Mouse (Mus musculus): ENCODE measurements around the gene Csk.

Gene Csk

DNA sequence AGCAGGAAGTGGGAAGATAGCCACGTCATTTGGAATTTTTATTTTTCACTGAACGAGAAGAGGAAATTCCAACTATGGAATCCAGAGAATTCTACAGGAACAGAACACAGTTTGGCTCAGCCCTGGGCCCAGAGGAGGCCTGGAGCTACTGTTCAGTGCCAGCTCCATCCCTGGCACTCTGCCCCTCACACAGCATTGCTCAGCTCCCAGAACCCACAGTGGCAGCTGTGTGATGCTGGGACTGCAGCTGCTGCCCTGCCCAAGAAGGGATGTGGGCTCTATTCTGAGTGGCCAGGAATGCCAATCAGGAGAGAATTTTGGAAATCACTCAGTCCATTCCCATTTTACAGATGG is 52.1 kb downstream of the Csk start:
- no peak for DNase-seq (ENCODE audit: low spot score)

DNA sequence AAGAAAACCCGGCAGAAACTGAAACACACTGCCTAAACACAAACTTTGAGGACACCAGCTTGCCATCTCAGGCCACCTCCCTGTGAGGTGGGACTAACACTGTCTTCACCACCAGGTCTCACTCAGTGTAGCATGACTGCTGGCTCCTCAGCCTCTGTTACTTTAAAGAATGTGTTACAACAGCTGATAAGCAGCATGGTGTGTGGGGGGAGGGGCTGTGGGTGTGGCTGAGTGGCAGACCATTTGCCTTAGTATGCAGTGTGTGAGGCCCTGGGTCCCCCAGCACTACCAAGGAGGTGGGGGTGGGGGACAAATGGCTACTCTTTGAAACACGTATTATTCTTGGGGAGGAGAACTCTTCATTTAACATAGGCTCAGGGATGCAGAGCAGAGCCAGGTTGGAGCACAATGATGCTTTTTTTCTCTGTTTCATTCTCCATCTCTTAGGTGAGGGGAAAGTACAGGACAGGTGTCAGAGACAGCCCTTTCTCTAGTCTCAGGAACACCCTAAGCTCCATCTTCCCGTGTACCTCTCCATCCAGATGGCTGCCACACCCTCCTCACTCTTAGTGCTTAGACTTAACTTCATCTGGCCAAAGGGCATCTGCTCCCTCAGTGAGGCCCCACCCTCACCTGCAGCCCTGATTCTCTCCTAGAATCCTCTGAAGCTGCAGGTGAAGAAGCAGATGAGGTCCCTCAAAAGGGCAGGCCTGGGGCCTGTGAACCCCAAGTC is 52.6 kb downstream of the Csk start:
- no peak for DNase-seq (ENCODE audit: low spot score)

DNA sequence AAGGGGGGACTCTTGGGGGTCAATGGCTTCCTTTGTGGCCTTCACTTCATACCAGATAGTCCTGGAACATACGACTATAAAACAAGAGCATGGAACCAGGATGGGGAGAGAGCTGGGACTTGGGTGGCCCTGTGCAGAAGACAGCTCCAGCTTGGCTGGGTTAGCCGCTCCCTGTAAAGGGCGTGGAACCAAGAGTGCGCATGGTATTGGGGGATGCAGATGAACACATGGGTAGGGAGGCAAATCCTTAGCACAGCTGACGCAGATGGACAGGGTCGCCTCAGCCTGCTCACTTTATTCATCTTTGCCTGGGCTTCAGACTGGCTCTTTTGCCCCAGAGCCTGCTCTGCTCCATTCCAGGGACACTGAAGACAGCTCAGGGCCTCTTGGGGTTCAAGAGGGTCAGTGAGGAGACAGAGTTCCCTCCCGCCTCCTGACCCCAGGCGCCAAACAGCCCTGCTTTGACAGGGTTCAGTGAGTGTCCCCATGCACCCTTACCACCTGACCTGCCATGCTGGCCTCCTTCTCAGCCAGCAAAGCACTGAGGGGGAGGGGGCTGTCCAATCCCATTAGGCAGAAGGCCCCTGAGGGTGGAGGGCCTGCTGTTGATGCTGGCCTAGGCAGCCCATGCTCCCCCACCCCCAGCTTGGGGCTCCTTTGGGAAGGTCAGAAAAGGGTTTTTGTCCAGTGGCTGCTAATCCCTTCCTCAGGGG is 54.4 kb downstream of the Csk start:
- DNase-seq (ENCODE audit: low spot score), result no peak

DNA sequence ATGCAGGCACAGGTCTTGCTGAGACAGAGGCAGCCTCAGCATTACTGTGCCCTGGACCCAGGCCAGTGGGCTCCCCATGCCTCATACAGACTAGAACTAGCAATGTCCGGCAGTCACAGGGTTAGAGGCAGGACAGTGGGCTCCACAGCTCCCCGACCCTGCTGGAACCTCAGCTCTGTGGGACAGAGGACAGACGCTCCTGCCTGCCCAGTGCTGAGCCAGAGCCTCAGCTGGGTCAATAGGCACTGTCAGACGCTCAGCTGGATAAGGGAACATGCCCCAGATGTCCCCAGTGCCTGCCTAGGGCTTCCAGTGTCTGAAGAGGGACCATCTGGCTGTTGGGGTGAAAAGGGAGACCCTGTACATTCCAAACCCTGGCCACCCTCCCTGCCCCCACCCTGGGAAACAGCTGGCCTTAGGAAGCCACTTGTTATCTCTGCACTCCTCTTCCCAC is 55.5 kb downstream of the Csk start:
- no peak for DNase-seq (ENCODE audit: low spot score)

DNA sequence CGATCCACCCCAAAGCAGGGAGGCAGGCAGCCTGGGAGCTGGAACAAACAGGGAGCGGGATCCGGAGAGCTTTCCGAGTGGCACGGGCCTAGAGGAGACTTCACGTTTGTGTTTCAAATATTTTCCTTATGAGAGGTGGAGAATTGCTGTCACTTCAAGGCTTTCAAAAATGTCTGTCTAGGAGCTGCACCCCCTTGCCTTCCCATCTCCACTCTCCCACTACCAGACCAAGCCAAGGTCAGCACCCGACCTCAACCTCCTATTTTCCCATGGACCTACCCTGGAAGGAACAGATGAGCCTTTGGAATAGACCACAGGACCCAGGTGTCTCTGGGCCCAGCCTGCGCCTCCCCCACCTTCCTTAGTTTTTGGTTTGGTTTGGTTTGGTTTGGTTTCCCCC is 56.2 kb downstream of the Csk start:
- DNase-seq (ENCODE audit: low spot score), result no peak

DNA sequence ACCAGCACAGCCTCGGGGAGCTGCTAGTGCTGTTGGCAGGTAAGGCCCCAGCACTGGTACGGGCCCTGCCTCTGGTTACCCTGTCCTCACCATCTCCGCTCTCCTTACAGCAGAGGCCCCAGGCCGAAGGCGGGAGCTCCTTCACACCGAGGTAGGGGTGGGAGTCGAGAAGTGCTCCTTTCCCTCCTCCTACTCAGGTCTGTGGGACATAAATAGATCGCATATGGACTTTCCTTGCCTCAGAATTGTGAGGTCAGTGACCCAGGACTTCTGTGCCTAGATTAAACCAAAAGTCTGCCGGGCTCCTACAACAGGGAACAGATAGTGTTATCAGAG is 59.3 kb downstream of the Csk start:
- no peak for DNase-seq (ENCODE audit: low spot score)

DNA sequence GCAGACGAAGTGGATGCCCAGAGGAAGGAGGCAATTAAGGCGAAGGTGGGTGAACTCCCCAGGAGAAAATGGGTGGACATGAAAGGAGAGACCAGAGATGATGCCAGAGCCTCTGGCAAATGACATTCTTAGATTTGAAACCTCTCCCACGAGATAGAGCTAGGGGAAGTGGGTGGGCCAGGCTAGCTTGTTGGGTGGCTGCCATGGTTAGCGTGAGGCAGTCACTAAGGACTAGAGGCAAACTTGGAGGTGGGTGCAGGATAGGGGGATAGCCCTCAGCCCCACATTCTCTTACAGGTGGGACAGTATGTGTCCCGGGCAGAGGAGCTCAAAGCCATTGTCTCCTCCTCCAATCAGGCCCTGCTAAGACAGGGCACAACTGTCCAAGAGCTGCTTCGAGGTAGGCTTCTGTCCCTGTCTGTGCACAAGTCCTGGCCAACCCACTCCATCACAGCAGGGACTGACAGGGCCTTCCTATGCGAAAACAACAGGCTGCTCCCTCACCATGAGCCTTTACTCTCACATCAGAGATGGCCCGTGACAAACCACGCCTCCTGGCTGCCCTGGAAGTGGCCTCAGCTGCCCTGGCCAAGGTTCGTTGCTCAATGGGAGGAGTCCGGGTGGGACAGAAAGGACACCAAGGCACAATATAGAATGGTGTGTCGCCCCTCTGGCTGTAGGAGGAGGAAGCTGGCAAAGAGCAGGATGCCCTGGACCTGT is 59.8 kb downstream of the Csk start:
- no peak for DNase-seq (ENCODE audit: low spot score)

DNA sequence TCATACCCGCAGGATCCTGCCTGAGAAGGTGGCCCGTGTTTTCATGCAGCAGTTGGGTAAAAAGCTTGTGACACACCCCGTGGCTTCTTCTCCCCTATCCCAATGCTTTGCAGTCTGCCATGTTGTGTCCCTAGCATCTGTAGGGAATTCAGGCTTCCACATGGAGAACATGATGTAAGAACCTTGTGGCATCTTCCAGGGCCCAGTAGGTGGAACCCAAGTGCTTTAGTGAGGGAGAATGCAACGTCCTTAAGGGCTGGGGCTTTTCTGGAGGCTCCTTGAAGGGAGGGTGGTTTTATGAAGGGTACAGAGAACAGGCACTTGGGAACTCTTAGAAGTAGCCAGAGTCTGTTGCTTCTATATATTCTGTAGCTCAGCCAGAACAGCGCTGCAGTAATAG is 62.7 kb downstream of the Csk start:
- no peak for DNase-seq (ENCODE audit: low spot score)

DNA sequence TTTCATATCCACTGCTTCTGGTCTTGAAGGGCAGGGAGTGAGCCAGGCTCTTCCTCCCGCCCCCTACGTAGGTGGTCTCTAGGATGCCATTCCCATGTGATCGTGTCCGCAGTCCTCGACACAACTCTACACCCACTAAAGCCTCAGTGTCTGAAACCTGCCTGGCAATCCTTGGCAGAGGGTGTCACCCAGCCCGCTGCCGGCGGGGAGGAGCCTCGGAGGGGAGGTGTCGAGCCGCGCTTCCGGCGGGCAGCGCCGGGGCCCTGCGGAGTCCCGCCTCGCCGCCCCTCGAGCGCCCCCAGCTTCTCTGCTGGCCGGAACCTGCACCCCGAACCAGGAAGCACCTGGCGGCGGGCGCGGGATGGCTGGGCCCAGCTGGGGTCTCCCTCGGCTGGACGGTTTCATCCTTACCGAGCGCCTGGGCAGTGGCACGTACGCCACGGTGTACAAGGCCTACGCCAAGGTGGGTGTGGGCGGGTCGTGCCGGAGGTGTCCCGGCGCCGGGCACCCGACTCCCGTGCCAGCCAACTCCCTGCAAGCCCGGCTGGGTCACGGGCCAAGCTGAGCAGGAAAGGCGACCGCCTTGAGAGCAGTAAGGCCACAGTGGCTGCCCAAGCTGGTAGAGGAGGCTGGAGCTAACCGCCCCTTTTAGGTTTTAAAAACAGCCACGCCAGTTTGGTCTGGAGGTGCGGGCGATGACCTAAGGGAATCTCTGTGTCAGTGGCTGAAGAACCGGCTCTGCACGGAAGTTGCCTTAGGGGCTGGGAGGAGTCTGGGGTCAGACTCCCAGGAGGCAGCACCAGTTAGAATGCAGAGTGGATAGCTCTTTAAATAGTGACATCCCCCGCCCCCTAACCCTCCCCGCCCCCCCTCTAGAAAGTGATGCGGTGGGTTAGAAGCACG is 64.0 kb downstream of the Csk start, which contains the start of gene Ulk3:
Gene Ulk3 (plus strand): TSS at position 229 of the 903 bp plus-strand sequence.
- peak; percentile 58 for DNase-seq (ENCODE audit: low spot score)

DNA sequence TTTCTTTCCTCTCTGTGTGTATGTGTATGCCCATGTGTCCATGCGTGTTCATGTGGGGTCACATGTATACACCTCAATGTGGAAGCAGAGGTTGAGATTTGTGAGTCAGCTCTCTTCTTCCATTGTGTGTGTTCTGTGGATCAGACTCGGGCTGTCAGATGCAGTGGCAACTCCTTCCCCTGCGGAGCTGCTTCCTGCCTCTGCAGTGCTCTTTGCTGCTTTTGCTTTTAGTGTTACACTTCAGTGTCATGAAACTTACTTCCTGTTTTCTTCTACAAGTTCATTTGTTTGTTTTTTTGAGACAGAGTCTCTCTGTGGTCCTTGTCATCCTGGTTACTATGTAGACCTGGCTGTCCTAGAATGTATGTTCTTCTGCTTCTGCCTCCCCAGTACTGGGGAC is 68.4 kb downstream of the Csk start:
- DNase-seq (ENCODE audit: low spot score), result no peak

DNA sequence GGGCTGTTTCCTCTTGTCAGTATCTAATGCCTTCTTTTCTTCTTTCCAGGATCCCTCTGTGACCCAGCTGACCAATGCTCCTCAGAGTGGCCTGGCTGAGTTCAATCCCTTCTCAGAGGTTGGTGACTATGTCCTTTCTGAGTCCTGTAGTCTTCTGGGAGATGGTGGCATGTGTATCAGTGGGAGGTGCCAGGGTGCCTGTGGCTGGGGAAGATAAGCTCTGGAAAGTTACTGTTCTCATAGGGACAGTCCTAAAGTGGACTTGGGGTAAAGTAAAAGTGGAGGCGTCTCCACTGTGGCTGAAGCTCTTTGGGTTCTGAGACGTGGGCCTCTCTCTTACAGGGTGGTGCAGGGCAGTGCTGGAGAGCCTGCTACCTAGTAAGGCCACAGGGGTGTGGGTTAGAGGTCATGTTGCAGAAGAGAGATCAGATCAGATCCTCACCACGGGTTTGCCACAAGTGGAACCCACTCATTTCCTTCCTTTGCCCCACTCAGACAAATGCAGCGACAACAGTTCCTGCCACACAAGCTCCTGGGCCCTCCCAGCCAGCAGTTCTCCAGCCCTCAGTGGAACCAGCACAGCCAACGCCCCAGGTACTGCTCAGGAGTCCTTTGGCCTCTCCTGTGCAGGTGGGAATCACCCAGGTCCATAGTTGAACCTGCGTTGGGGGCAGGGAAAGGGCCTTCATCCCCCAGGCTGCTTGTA is 76.1 kb downstream of the Csk start:
- DNase-seq (ENCODE audit: low spot score), result no peak
